Comparison of ENCODE assay signal across 29 mouse cellular contexts in the genomic region with DNA sequence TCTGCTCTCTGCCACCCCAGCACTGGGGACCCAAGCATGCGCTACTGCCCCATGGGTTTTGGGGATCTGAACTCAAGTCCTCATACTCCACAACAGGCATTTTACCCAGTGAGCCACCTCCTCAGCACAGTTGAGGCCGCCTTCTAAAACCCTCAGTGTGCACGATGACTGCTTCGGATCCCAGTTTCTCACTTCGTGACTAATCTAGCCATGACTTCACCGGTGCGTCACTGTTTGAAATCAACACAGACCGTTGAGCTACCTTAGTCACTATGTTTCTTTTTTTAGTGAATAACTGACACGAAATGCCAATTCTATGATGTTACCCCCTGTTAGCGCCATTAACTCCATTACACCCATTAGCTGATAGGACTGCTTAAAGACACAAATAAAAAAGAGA. TPM values are rescaled to one million over a fixed set of nuclear protein-coding genes. Genes with fewer than 3 reads are reported as not detected.
DNase-seq lines count a peak whose midpoint lies in the region; ATAC-seq and TF ChIP-seq lines count a peak whose summit lies in the region.
"Had no signal": no experiment of that assay in that cellular context is flagged by ENCODE, and none has a peak within 500 bp of the region (broad histone marks: within the 10 kb centered on the region; RNA-seq: fewer than 3 reads in every experiment).

No protein-coding gene starts in this region.

- H3K27ac ChIP-seq in liver, adult 2 months (replicated peaks; ENCODE audit: insufficient read depth, low read depth, low read length) = peak overlapping the region; percentile 53
- no peak overlapping the region for H3K27ac ChIP-seq in liver, embryonic 11.5 days (ENCODE audit: low read depth, low read length)
- H3K27ac ChIP-seq in embryonic fibroblast, embryonic 13.5 days (ENCODE audit: insufficient read depth, low read length) = peak overlapping the region; percentile 11; the same call in 1 of the 2 replicates
- H3K27ac ChIP-seq: embryonic facial prominence, embryonic 13.5 days; hindbrain, embryonic 10.5 days; hindbrain, embryonic 15.5 days; kidney, embryonic 15.5 days; left cerebral cortex, adult 2 months; limb, embryonic 13.5 days; liver, embryonic 14.5 days; lung, embryonic 15.5 days; stomach, embryonic 15.5 days had no signal

- 94% methylated on average over 10 of the region's 10 CpGs for WGBS in liver, adult 2 months
- 89% methylated on average over 10 of the region's 10 CpGs for WGBS in liver, embryonic 11.5 days

- no peak for TF ChIP-seq POLR2A in liver, adult 2 months (IDR thresholded peaks at IDR 0.05; ENCODE audit: extremely low read depth, insufficient read depth, low read length)
- TF ChIP-seq POLR2A in embryonic fibroblast, embryonic 13.5 days (IDR thresholded peaks at IDR 0.05; ENCODE audit: low read depth, low read length) = no peak

- ATAC-seq in frontal cortex, adult (ENCODE audit: low TSS enrichment) = peak; percentile 45; the same call in 1 of the 2 replicates
- ATAC-seq in liver, embryonic 11.5 days (replicated peaks; ENCODE audit: low FRiP score) = no peak
- ATAC-seq: forebrain, embryonic 16.5 days; inflammation-experienced regulatory T-cells, adult 6 months; midbrain, embryonic 16.5 days had no signal

- no peaks in the 10 kb centered on the region for H3K27me3 ChIP-seq in liver, adult 2 months (ENCODE audit: control insufficient read depth, insufficient read depth, low read length)
- peaks cover 16% of the 10 kb centered on the region for H3K27me3 ChIP-seq in liver, embryonic 11.5 days (replicated peaks; ENCODE audit: control insufficient read depth, insufficient read depth, low read length)
- H3K27me3 ChIP-seq: CH12.LX; embryonic facial prominence, embryonic 13.5 days; hindbrain, embryonic 15.5 days; kidney, embryonic 15.5 days; limb, embryonic 13.5 days; lung, embryonic 15.5 days; stomach, embryonic 15.5 days had no signal

- no peaks in the 10 kb centered on the region for H3K9me3 ChIP-seq in liver, embryonic 11.5 days (ENCODE audit: control insufficient read depth, low read length)
- H3K9me3 ChIP-seq: embryonic facial prominence, embryonic 13.5 days; hindbrain, embryonic 10.5 days; hindbrain, embryonic 15.5 days; kidney, embryonic 15.5 days; limb, embryonic 13.5 days; lung, embryonic 15.5 days; stomach, embryonic 15.5 days had no signal

- H3K4me2 ChIP-seq in liver, embryonic 11.5 days = no peak overlapping the region
- H3K4me2 ChIP-seq: embryonic facial prominence, embryonic 13.5 days; heart, embryonic 11.5 days; hindbrain, embryonic 15.5 days; kidney, embryonic 15.5 days; limb, embryonic 13.5 days; lung, embryonic 15.5 days; midbrain, embryonic 11.5 days; stomach, embryonic 15.5 days had no signal

- peaks cover 33% of the 10 kb centered on the region for H3K79me2 ChIP-seq in liver, adult 2 months (ENCODE audit: control insufficient read depth, insufficient read depth, low read length)

- peaks cover 29% of the 10 kb centered on the region for H3K4me1 ChIP-seq in liver, adult 2 months (ENCODE audit: control insufficient read depth, insufficient read depth, low read length)
- H3K4me1 ChIP-seq in liver, embryonic 11.5 days (replicated peaks; ENCODE audit: control insufficient read depth, insufficient read depth, low read length) = peaks cover 11% of the 10 kb centered on the region; the same call in 1 of the 2 replicates
- H3K4me1 ChIP-seq in embryonic fibroblast, embryonic 13.5 days (ENCODE audit: control insufficient read depth, insufficient read depth, low read length) = peaks cover 11% of the 10 kb centered on the region; the same call in 1 of the 2 replicates

- no peak overlapping the region for H3K9ac ChIP-seq in liver, adult 2 months (ENCODE audit: low read depth, low read length)
- H3K9ac ChIP-seq in liver, embryonic 11.5 days (ENCODE audit: low read depth, low read length) = no peak overlapping the region
- H3K9ac ChIP-seq: embryonic facial prominence, embryonic 13.5 days; hindbrain, embryonic 15.5 days; kidney, embryonic 15.5 days; limb, embryonic 13.5 days; liver, embryonic 14.5 days; lung, embryonic 15.5 days; stomach, embryonic 15.5 days had no signal

- H3K36me3 ChIP-seq in liver, adult 2 months (ENCODE audit: control insufficient read depth, insufficient read depth, low read length) = no peaks in the 10 kb centered on the region
- no peaks in the 10 kb centered on the region for H3K36me3 ChIP-seq in liver, embryonic 11.5 days (ENCODE audit: control insufficient read depth, insufficient read depth, low read length)
- H3K36me3 ChIP-seq: hindbrain, embryonic 15.5 days had no signal

- TF ChIP-seq CTCF in liver, adult 2 months (IDR thresholded peaks at IDR 0.05; ENCODE audit: low read depth, low read length) = no peak
- TF ChIP-seq CTCF in embryonic fibroblast, embryonic 13.5 days (IDR thresholded peaks at IDR 0.05; ENCODE audit: borderline replicate concordance, insufficient read depth, low read length) = no peak

- H3K4me3 ChIP-seq in liver, adult 2 months (ENCODE audit: insufficient read depth, low read depth, low read length) = no peak overlapping the region
- H3K4me3 ChIP-seq in liver, embryonic 11.5 days (ENCODE audit: low read depth, low read length) = no peak overlapping the region
- H3K4me3 ChIP-seq in embryonic fibroblast, embryonic 13.5 days (ENCODE audit: insufficient read depth, low read length) = no peak overlapping the region
- H3K4me3 ChIP-seq: embryonic facial prominence, embryonic 13.5 days; erythroblast, embryonic 14.5 days; hindbrain, embryonic 10.5 days; hindbrain, embryonic 15.5 days; kidney, embryonic 15.5 days; left cerebral cortex, adult 2 months; limb, embryonic 13.5 days; lung, embryonic 15.5 days; stomach, embryonic 15.5 days had no signal

- no peak for DNase-seq in frontal cortex, postnatal 25 days (ENCODE audit: low spot score in 2 of 2)
- no peak for DNase-seq in liver, adult 2 months (ENCODE audit: extremely low read depth, low read depth, low spot score)
- DNase-seq in liver, embryonic 11.5 days (ENCODE audit: low spot score) = no peak
- DNase-seq in NIH3T3 (ENCODE audit: low read depth) = peak; percentile 56
- DNase-seq: cerebellum, adult 18-20 months; cerebellum, postnatal 10 days; gastrocnemius, postnatal 14 days; heart, adult 11 months; kidney, adult 11 months; kidney, postnatal 25 days; lung, postnatal 36 days had no signal

RNA-seq across cellular contexts. Expression of a gene that starts 7.4 kb away (rescaled TPM):
- 6.2 and 10.2 TPM in 2 replicates for total RNA-seq in liver, adult 2 months (2014; rRNA removed)
- 7.9 and 16.2 TPM in 2 replicates for polyA plus RNA-seq in liver, adult 2 months (2012; rRNA removed)
- polyA plus RNA-seq in liver, embryonic 11.5 days (2014; fragmentation: Nextera tagmentation; extraction: Ambion mirVana) = 8.5 and 9.8 TPM in 2 replicates
- polyA plus RNA-seq in embryonic fibroblast, embryonic 13.5 days (2011; ENCODE audit: insufficient read length, low read depth, missing spikeins) = 36.2 and 39.9 TPM in 2 replicates

RNA-seq across cellular contexts. Expression of a gene that starts 43.9 kb away (rescaled TPM):
- 45.1 and 49.2 TPM in 2 replicates for total RNA-seq in liver, adult 2 months (2014; rRNA removed)
- 28.0 and 33.3 TPM in 2 replicates for polyA plus RNA-seq in liver, adult 2 months (2012; rRNA removed)
- polyA plus RNA-seq in liver, embryonic 11.5 days (2014; fragmentation: Nextera tagmentation; extraction: Ambion mirVana) = 35.4 and 36.4 TPM in 2 replicates
- 26.8 and 29.9 TPM in 2 replicates for polyA plus RNA-seq in embryonic fibroblast, embryonic 13.5 days (2011; ENCODE audit: insufficient read length, low read depth, missing spikeins)
